Mouse (Mus musculus) kidney, postnatal 4 days (tissue): ENCODE data around the gene Vezf1.

Experiments used
- DNase-seq, 2 experiments: peaks; one replicate each; pipeline ENCODE4 v3.0.0; 2021; ENCODE audit warnings: mixed read lengths in 2 of 2

The Vezf1 gene

DNA sequence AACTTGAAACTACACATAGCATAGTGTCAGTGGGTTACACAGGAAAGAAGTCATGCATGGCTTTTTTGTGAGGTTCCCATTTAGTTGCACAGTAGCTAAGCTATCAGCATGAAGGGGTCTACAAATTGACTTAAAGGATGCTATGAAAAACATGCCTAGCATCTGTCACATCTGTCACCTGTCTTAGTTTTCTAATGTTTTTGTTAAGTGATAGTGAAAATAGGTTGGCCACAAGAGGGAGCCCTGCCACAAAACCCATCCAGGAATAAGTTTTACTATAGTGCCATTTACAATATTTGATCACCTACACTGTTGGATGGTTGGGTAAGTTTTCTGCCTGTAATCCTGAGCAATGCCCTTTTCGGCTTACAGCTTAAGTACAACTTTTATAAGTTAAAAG is 13.5 kb upstream of the Vezf1 start:
- peak; percentile 67 to 72 for DNase-seq

DNA sequence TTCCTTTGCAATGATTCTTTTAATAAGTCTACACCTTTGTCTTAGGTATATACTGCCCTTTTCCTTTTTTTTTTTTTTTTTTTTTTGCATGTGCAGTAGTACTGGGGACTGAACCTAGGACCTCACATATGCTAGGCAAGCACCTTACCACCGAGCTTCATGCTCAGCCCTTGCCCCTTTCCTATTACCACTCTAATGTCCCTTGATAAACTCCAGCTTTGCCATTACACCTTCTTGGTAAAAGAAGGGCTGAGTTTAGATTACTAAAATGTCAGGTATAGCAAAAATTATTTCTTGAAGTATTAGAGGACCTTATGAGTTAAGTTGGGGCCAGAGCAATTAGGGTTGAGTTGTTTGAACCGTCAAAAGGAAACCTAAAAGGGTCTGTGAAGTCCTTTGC is 12.3 kb upstream of the Vezf1 start:
- no peak for DNase-seq

DNA sequence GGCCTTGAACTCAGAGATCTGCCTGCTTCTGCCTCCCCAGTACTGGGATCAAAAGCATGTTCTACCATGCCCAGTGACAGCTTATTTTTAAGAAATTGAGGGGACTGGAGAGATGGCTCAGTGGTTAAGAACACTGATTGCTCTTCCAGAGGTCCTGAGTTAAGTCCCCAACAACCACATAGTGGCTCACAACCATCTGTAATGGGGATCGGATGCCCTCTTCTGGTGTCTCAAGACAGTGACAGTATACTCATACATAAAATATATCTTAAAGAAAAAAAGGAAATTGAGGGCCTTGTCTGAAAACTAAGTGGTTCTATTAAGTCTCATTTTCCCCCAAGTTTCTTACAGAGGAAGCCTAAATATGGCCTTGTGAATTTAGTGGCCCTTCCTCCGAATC is 10.3 kb upstream of the Vezf1 start:
- no peak for DNase-seq

- peak; percentile 43 to 64 for DNase-seq
Measured at GRCm38 (mm10) chr11:88059141-88059540, 8.9 kb upstream of the Vezf1 start.

DNA sequence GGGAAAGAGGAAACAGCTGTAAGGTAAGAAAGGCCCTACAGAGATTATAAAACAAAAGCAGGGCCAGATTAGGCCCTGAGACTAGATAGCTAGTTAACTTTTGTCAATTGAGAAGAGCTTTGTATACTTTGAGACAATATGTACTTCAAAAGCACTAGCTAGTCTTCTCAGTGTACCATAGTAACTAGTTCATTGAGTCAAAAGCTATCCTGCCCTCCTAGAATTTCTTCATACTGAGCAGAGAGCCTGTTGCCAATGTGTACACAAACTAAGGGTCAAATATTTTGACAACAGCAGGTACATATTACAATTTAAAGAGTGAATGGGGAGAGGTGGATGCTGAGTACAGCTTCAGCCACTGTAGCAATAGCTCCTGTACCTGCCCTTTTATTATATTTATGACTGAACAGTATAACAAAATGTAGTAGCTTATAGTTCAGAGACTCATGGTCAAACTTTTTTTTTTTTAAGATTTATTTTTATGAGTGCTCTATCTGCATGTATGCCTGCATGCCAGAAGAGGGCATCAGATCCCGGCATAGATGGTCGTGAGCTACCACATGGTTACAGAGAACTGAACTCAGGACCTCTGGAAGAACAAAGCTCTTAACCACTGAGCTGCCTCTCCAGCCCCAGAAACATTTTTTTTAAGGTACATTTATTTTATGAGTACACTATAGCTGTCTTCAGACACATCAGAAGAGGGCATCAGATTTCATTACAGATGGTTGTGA is 6.0 kb upstream of the Vezf1 start:
- DNase-seq = no peak

- DNase-seq = no peak
Measured at GRCm38 (mm10) chr11:88065732-88066131, 2.3 kb upstream of the Vezf1 start.

- DNase-seq = peak; percentile 41 to 62
Measured at GRCm38 (mm10) chr11:88067191-88067585, 891 bp upstream of the Vezf1 start.

DNA sequence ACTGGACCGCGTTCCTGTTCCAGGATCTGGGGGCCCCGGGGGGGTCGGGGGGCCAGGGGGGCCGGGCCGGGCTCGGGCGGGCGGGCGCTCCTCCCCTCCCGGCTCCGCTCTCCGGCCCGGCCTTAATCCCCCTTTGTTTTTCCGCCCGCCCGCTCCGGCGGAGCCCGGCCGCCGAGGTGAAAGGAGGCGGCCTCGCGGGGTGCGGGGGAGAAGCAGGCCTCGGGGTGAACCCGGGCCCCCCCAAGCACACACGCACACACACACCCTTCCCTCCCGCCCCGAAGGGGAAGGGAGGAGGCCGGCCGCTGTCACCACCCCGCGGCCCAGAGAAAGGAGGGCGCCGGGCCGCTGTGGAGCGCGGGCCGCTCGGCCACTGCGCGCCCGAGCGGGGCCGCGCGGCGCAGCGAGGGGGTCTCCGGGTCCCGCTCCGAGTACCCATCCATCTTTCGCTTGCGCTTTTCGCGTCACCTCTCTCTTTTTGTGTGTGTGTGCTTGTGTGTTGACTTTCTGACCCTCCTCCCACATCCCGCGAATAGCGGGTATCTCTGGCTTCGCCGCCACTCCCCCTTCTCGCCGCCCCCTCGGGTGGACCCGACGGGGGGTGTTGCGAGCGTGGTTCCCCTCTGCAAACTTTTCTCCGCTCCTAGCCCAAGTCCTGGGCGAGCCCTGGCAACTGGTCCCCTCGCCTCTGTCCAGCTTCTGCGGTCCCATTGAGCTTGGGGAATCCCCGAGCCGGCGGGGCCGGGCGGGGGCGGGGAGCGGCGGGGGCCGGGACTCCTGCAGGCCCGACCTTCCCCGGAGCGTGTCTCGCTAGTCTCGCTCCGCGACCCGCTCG is 549 bp downstream of the Vezf1 start:
- DNase-seq = peak; percentile 73 to 84

DNA sequence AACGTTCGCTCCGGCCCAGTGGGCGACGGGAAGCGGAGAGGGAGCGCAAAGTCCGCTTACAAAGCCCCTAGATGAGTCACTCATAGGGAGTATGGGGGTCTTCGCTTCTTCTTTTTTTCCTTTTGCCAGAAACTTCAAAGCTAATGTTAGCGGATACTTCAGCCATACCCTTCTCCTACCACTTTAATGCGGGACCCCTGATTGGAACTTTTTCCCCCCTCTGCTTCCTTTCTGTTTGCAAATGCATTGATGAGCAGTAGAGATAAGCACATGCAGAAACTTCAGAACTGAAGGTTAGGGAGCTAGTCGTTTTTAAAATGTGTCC is 1.1 kb downstream of the Vezf1 start:
- no peak for DNase-seq

DNA sequence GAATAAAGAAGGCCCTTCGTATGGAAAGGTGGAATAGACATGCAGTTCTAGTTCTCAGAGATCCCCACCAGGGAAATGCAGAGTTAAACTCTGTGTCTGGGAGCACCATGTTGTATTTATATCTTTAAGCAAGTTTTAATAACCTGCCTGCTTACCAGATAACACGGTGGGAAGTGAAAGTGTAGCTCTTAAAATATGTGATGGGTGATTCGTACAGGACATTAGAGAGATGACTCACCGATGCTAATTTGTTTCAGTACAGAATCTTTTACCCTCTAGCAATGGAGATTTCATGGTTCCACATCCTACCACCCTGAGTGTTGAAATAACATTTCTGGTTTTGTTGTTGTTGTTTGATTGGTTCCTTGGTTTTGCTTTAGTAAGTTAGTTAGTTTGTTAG is 2.3 kb downstream of the Vezf1 start:
- no peak for DNase-seq

DNA sequence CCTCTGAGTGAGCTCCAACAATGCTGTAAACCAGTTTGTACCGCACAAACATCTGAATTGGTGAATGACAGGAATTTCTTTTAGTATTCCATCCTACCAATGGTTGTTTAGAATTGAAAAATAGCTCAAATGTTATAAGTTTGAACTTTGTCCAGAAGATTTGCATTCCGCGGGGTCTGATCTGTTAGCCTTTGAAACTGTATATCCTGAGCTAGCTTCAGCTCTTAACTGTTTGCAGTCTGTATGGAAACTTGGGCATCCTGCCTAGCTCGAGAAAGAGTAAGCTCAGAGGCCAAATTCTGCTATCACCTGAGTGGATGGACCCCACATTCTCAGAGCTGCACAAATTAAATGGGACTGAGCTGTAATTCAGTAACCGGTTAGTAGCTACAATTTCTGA is 3.0 kb downstream of the Vezf1 start:
- no peak for DNase-seq

DNA sequence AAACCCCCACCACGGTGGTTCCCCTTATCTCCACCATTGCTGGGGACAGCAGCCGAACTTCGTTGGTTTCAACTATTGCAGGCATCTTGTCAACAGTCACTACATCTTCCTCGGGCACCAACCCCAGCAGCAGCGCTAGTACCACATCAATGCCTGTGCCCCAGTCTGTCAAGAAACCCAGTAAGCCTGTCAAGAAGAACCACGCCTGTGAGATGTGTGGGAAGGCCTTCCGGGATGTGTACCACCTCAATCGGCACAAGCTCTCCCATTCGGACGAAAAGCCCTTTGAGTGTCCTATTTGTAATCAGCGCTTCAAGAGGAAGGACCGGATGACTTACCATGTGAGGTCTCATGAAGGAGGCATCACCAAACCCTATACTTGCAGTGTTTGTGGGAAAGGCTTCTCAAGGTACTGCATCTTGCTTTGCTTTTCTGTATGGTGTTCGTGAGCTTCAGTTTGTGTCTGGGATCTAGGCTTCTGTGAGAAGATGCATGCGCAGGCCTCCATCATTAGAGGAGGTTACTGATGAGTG is 5.3 kb downstream of the Vezf1 start:
- DNase-seq = no peak

DNA sequence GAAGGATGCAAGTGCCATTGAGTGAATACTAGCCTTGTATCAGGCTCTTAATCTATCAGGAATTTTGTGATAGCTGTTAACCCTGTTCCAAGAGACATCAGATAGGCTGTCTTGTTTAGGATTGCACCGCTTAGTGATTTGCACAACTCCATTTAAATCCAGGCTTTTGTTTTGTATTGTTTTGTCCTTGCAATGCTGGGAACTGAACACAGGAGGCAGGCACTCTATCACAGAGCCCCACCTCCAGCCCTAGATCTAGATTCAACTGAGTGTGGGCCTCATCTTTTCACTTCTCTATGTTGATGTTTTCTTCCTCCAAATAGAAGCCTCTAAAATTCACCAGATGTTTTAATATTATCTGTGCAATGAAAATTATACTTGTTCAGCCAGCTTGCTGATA is 7.6 kb downstream of the Vezf1 start:
- DNase-seq = no peak

DNA sequence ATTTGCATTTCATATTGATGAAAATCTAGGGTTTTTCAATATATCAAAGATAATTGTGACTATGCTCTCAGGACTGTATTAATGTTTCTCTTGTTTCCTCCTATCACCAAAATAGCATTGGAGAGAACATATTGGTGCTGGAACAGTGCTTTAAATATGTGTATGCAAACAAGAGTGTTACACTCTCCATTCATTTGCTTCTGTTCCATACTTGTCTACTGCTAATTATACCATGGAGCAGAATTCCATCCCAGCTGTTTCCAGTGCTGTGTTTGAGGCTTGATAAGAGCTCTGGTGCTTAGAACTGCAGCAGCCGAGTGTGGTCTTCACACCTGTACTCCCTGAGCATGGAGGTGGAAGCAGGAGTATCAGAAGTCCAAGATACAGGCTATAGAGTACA is 8.3 kb downstream of the Vezf1 start:
- DNase-seq = no peak

- DNase-seq = no peak
Measured at GRCm38 (mm10) chr11:88083699-88084098, 15.6 kb downstream of the Vezf1 start.

GRCm38 (mm10) chr11:88086737-88087627 is 18.9 kb downstream of the Vezf1 start:
- peak; percentile 94 to 97 for DNase-seq

DNA sequence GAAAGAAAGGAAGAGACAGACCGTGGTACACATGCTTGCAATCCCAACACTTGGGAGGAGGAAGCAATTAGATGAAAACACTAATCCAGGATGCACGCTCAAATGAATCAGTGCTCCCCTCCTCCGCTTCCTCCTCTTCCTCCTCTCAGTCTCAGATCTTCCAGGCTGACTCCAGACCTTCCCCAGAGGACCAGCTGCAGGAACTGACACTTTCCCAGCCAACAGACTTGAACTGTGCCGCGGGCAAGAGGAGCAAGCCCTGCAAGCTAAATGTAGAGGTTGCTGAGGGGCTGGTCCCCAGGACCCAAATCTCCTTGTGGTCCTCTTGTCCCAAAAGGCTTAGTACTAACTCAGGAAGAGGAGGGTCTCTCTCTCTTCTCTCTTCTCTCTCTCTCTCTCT is 21.1 kb downstream of the Vezf1 start:
- no peak for DNase-seq

DNA sequence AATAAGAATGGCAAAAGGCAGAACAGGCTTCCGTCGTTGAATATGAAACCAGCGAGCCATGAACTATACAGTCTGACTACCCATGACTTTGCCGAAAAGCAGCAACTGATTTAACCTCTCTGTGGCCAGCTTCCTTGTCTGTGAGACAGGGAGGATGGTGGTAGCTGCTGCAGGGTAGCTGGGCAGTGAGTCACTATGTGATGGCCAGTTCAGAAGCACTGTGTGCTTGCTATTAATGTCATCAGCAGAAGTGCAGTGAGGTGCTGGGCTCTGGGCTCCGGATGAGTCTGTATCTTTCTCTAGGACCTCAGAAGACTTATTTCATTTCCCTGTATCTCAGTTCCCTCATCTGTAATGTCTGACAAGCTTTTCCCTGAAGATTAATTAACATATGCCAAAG is 22.2 kb downstream of the Vezf1 start:
- DNase-seq = no peak

GRCm38 (mm10) chr11:88091949-88092348 is 23.9 kb downstream of the Vezf1 start:
- DNase-seq = no peak

DNA sequence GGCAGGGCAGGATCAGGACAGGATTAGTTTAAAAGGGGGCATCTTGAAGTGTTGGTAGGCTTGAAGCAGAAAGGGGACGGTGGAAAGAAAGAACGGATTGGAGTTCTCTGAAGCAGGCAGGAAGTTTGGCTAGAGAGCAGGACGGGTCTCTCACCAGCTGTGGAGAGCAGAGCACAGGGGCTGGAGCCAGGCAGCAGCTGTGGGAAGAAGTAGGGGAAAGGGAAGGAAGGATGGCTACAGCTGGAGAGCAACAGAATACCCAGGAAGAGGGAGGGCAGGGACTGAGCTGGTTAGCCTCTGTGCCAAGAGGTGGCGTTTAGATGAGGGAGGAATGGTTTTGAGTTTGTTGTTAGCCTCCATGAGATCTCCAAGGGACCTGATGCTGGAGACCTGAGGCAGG is 29.1 kb downstream of the Vezf1 start:
- peak; percentile 61 to 72 for DNase-seq

DNA sequence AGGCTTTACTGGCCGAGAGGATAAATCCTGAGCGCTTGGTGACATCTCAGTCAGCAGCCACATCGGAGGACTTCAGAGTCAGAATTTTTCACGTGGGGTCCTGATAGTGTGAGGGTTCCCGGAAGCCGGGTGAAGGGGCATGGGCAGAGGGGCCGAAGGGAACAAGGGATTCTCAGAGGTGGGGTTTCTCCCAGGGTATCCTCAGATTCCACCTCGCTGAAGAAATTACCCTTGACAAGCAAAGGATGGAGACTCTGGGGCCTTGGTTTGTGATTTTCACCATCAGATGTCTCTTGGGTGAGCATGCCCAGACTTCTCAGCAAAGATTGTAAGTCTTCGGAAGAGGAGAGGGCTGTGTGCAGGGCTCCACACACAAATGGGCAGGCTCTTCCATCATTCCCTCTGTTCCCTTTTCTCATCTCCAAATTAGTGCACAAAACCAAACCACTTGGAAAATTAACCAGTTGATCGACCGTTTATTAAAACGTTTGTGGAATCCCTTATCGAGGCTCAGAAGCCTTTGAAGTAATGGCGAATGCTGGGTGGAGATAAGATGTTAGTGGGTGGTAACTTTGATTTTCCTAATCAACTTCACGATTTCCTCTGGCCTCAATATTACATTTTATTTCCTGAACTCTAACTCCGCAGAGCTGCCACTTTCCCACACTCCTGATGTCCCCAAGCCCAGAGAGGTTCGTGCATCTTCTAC is 30.1 kb downstream of the Vezf1 start, which contains the start of gene Cuedc1:
Cuedc1 (plus strand) TSS at position 38 of the 709 bp plus-strand sequence.
- DNase-seq = no peak
